Mouse (Mus musculus): ENCODE results near the gene Arl3. TPM values are rescaled to one million over a fixed set of nuclear protein-coding genes. Genes with fewer than 3 reads are reported as not detected.
"Not testable (repeated sequence)": the region's sequence is repeated elsewhere in the genome, so short reads cannot be mapped to it uniquely, and the experiment has no call there.

The Arl3 gene
- polyA plus RNA-seq, 1 experiment = not detected

DNA sequence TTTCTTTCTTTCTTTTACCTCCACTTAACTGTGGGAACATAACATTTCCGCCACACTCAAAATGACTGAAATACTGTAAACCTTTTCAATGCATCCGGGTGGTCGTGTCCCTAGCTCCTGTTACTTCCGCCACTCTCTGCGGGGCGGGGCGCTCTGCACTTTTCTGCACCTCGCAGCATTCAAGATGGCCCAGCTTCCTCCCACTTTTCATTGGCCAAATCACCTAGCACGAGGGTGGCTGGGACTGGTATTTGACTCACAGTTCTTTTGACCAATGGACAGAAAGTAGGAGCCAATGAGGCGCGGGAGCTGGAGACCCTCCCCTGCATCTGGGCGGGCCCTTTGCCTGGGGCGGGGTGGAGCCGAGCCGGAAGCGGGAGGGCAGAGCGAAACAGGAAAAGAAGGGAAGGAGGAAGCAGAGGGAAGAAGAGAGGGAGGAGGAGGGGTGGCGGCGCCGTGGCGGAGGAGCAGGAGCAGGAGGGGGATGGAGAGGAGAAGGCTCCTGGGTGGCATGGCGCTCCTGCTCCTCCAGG lies 25.8 kb upstream of the Arl3 start, which contains the start of gene Wbp1l:
Gene Wbp1l, plus strand, starts transcription at position 365 of the 533 bp plus-strand sequence.
- Histone ChIP-seq H3K27ac (ENCODE audit: insufficient read depth, low read depth, low read length) (0 out of 2 replicates have a peak within 1 kb of the TSS, but pooled peaks have one; percentile 22), H3K4me3 (ENCODE audit: insufficient read depth, low read depth, low read length) (peak within 1 kb of the TSS; percentile 95), H3K4me1 (ENCODE audit: control insufficient read depth, insufficient read depth, low read length) (peaks cover 10% of the 10 kb centered on the region)
- WGBS = under 1% methylated on average over 20 of the region's 22 CpGs
- no peak for TF ChIP-seq CTCF (IDR thresholded peaks at IDR 0.05; ENCODE audit: insufficient read depth, low read depth, low read length)
- peak; percentile 57; the same call in 1 of the 2 replicates for TF ChIP-seq POLR2A (IDR thresholded peaks at IDR 0.05; ENCODE audit: insufficient read depth, low read depth, low read length)

GRCm38 (mm10) chr19:46598187-46598586 lies 25.2 kb upstream of the Arl3 start:
- Histone ChIP-seq H3K4me1 (ENCODE audit: control insufficient read depth, insufficient read depth, low read length) (peaks cover 10% of the 10 kb centered on the region), H3K4me3 (ENCODE audit: insufficient read depth, low read depth, low read length) (no peak overlapping the region), H3K27ac (ENCODE audit: insufficient read depth, low read depth, low read length) (no peak overlapping the region)
- WGBS = 81% methylated on average over 4 of the region's 4 CpGs
- TF ChIP-seq CTCF (IDR thresholded peaks at IDR 0.05; ENCODE audit: insufficient read depth, low read depth, low read length) (no peak), POLR2A (IDR thresholded peaks at IDR 0.05; ENCODE audit: insufficient read depth, low read depth, low read length) (no peak)

GRCm38 (mm10) chr19:46592751-46593439 lies 19.9 kb upstream of the Arl3 start:
- TF ChIP-seq POLR2A (IDR thresholded peaks at IDR 0.05; ENCODE audit: insufficient read depth, low read depth, low read length) (no peak), CTCF (IDR thresholded peaks at IDR 0.05; ENCODE audit: insufficient read depth, low read depth, low read length) (no peak)
- Histone ChIP-seq H3K4me3 (ENCODE audit: insufficient read depth, low read depth, low read length) (no peak overlapping the region), H3K27ac (ENCODE audit: insufficient read depth, low read depth, low read length) (no peak overlapping the region), H3K4me1 (ENCODE audit: control insufficient read depth, insufficient read depth, low read length) (no peaks in the 10 kb centered on the region)
- WGBS = 96% methylated on average over 9 of the region's 9 CpGs

DNA sequence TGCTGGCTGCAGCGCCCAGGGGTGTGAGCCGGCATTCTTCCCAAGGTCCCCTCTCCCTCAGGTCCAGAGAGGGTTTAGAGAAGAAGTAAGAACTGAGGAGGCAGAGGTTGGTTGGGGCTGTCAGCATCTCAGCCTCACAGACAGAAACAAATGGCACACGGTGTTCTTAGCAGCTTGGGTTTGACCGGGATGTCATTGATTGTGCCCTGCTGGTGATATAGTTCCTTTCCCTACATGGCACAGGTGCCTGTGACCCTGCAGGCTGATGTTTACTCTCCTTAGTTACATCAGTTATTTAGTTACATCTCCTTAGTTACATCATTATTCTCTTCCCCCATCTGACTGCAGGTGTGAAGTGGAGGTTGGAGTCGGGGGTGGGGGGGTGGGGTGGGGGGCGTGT lies 18.6 kb upstream of the Arl3 start:
- TF ChIP-seq POLR2A (IDR thresholded peaks at IDR 0.05; ENCODE audit: insufficient read depth, low read depth, low read length) (no peak), CTCF (IDR thresholded peaks at IDR 0.05; ENCODE audit: insufficient read depth, low read depth, low read length) (no peak)
- Histone ChIP-seq H3K27ac (ENCODE audit: insufficient read depth, low read depth, low read length) (no peak overlapping the region), H3K4me3 (ENCODE audit: insufficient read depth, low read depth, low read length) (no peak overlapping the region), H3K4me1 (ENCODE audit: control insufficient read depth, insufficient read depth, low read length) (no peaks in the 10 kb centered on the region)
- WGBS = 94% methylated on average over 6 of the region's 6 CpGs

DNA sequence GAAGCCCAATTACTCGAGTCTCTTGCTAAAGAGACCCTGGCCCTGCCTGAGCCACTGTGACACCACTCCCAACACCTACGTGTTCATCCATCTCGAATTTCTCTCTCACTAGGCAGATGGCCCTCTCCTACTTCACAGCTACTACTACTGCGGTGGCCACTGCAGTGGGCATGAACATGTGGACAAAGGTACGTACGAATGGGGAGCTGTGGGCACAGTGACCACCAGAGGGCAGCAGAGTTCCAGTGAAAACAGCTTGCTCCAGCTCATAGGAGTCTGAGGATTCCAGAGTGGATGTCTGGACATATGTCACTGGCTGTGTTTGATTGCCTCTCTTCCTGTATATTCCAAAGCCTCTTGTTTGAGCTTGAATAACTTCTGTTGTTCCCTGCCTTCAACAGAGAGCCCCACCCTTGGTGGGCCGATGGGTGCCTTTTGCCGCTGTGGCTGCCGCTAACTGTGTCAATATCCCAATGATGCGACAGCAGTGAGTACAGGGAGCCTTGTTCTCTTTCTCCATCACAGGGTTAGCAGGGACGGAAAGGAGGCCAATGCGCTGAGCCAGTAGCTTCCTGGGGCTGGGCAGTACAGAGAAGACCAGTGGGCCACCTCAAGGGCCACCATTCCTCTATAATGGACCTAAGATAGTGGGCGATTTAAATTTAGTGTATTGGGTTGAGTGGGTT lies 15.0 kb upstream of the Arl3 start:
- Histone ChIP-seq H3K27ac (ENCODE audit: insufficient read depth, low read depth, low read length) (no peak overlapping the region), H3K4me3 (ENCODE audit: insufficient read depth, low read depth, low read length) (no peak overlapping the region), H3K4me1 (ENCODE audit: control insufficient read depth, insufficient read depth, low read length) (no peaks in the 10 kb centered on the region)
- TF ChIP-seq CTCF (IDR thresholded peaks at IDR 0.05; ENCODE audit: insufficient read depth, low read depth, low read length) (peak; percentile 57; the same call in 1 of the 2 replicates), POLR2A (IDR thresholded peaks at IDR 0.05; ENCODE audit: insufficient read depth, low read depth, low read length) (no peak)
- 62% methylated on average over 13 of the region's 13 CpGs for WGBS

- TF ChIP-seq CTCF (IDR thresholded peaks at IDR 0.05; ENCODE audit: insufficient read depth, low read depth, low read length) (no peak), POLR2A (IDR thresholded peaks at IDR 0.05; ENCODE audit: insufficient read depth, low read depth, low read length) (no peak)
- WGBS = 81% methylated on average over 4 of the region's 4 CpGs
Measured at GRCm38 (mm10) chr19:46575196-46575595, 2.2 kb upstream of the Arl3 start.

GRCm38 (mm10) chr19:46573990-46574389 lies 992 bp upstream of the Arl3 start:
- H3K4me3 ChIP-seq (ENCODE audit: insufficient read depth, low read depth, low read length) = no peak overlapping the region
- H3K4me1 ChIP-seq (ENCODE audit: control insufficient read depth, insufficient read depth, low read length) = peaks cover 2% of the 10 kb centered on the region; the same call in 1 of the 2 replicates
- WGBS = 45% methylated on average over 6 of the region's 6 CpGs
- H3K27ac ChIP-seq (ENCODE audit: insufficient read depth, low read depth, low read length) = no peak overlapping the region
- no peak for TF ChIP-seq POLR2A (IDR thresholded peaks at IDR 0.05; ENCODE audit: insufficient read depth, low read depth, low read length)
- no peak for TF ChIP-seq CTCF (IDR thresholded peaks at IDR 0.05; ENCODE audit: insufficient read depth, low read depth, low read length)

More at GRCm38 (mm10) chr19:46575196-46575595, 2.2 kb upstream of the Arl3 start:
- Histone ChIP-seq H3K4me1 (ENCODE audit: control insufficient read depth, insufficient read depth, low read length) (peaks cover 2% of the 10 kb centered on the region; the same call in 1 of the 2 replicates), H3K27ac (ENCODE audit: insufficient read depth, low read depth, low read length) (no peak overlapping the region), H3K4me3 (ENCODE audit: insufficient read depth, low read depth, low read length) (no peak overlapping the region)

DNA sequence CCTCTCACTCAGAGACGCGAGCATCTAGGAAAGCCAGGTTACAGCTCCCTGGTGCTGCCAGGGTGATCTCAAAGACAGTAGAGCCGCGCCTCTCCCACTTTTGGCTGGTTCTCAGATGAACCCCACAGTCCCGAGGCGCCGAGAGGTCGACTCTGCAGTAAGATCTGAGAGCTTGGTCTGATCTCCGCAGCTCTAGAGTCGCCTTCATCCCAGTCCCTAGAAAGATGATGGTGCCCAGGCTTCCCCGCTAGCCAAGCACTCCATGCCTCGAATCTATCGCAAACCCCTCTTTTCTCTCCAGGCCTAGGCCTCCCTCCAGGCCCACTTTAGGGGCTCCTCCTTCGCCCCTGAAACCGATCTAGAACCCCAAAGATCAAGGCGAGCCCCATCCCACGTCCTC lies 450 bp downstream of the Arl3 start:
- under 1% methylated on average over 17 of the region's 17 CpGs for WGBS
- H3K4me3 ChIP-seq (ENCODE audit: insufficient read depth, low read depth, low read length) = peak overlapping the region; percentile 55
- H3K27ac ChIP-seq (ENCODE audit: insufficient read depth, low read depth, low read length) = peak overlapping the region; percentile 32; the same call in 1 of the 2 replicates
- no peak for TF ChIP-seq CTCF (IDR thresholded peaks at IDR 0.05; ENCODE audit: insufficient read depth, low read depth, low read length)
- peaks cover 2% of the 10 kb centered on the region; the same call in 1 of the 2 replicates for H3K4me1 ChIP-seq (ENCODE audit: control insufficient read depth, insufficient read depth, low read length)

- TF ChIP-seq POLR2A (IDR thresholded peaks at IDR 0.05; ENCODE audit: insufficient read depth, low read depth, low read length) (no peak), CTCF (IDR thresholded peaks at IDR 0.05; ENCODE audit: insufficient read depth, low read depth, low read length) (no peak)
- 2% methylated on average over 10 of the region's 10 CpGs for WGBS
- Histone ChIP-seq H3K27ac (ENCODE audit: insufficient read depth, low read depth, low read length) (no peak overlapping the region), H3K4me1 (ENCODE audit: control insufficient read depth, insufficient read depth, low read length) (peaks cover 2% of the 10 kb centered on the region; the same call in 1 of the 2 replicates), H3K4me3 (ENCODE audit: insufficient read depth, low read depth, low read length) (0 out of 2 replicates have a peak overlapping the region, but pooled peaks have one; percentile 14)
Measured at GRCm38 (mm10) chr19:46571878-46572244, 1.1 kb downstream of the Arl3 start.

DNA sequence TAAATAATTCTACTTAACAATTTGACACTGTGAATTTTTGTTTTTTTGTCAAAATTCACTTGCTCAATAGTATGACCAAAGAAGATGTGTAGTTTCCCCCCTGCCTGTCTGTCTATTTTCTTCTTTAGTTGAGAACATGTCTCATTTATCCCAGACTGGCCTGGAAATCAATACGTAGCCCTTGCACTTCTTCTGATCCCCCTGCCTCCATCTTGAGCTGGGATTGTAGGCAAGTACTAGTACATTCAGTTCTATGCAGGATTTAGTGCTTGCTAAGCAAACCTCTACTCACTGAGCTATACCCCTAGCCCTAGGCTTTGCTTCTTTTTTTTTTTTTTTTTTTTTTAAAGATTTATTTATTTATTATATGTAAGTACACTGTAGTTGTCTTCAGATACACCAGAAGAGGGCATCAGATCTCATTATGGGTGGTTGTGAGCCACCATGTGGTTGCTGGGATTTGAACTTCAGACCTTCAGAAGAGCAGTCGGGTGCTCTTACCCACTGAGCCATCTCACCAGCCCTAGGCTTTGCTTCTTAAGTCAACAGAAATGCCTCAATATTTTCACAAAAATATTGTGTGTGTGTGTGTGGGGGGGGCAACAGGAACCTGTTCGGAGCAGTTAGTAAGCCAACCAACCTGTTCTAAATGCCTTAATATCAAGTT lies 1.7 kb downstream of the Arl3 start:
- not testable (repeated sequence) for H3K4me1 ChIP-seq (ENCODE audit: control insufficient read depth, insufficient read depth, low read length); H3K4me3 ChIP-seq (ENCODE audit: insufficient read depth, low read depth, low read length); H3K27ac ChIP-seq (ENCODE audit: insufficient read depth, low read depth, low read length)
- WGBS = 57% methylated on average over 3 of the region's 3 CpGs
